Mouse (Mus musculus): ENCODE measurements around the gene Fam90a1a.
A peak's percentile ranks its signal among the peaks of the same experiment; 100 is the strongest.
"Not testable (repeated sequence)": the region's sequence is repeated elsewhere in the genome, so short reads cannot be mapped to it uniquely, and the experiment has no call there.

The Fam90a1a gene

DNA sequence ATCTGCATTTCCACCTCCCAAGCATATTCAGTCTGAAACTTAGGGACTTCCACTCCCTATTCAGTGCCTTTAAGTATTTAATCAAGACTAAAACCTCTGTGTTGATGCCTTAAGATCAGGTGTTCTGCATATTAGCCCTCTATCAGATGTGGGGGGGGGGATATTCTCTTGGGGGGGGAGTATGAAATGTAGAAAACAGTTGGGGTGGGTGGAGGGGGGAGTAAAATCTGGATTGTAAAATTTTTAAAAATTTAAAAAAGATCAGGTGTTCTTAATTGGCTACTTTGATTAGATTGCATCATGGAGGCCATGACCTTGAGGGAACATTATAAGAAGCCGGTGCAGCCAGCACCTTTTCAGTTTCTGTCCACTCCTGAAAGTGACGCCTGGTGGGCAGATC is at the start of gene Fam90a1a:
Gene Fam90a1a, plus strand, starts transcription at position 301 of the 400 bp plus-strand sequence.
- DNase-seq, result peak; percentile 42

DNA sequence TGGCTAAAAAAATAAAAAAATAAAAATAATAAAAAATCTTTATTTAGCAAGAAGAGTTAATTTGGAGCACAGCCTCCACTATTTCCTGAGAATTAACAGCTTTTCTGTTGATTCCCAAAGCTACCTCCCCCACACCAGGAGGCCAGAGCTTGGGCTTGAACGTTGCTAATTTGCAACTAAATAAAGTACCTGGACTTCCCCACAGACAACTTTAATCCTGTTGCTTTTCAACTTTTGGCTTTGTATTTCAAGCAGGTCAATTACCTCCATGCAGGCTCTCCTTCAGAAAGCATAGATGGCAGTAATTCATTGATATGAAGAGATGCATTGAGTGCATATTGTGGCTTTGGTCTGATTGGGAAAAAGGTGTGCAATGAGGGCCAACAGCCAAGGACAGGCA is 46.6 kb upstream of the Fam90a1a start:
- no peak for DNase-seq

DNA sequence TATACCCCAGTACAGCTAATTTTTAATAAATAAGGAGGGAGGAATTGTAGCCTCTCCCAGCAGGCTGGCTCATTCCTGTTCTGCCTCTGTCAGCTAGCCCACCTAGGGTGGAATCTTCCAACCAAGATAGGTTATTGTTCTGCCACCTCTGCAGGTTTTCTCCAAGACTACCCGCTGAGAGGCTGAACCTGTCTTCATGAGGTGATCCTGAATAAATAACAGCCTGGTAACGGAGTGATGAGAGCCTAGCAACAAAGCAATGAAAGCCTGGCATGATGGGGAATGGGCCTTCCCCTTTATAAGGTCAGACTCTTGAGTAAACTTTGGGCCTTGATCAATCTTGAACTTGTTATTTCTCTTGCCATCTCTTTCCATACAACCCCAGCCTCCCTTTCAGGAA is 46.0 kb upstream of the Fam90a1a start:
- no peak for DNase-seq

- no peak for DNase-seq
These were observed 42.9 kb upstream of the Fam90a1a start for GRCm38 (mm10) chr8:21915625-21916024.

DNA sequence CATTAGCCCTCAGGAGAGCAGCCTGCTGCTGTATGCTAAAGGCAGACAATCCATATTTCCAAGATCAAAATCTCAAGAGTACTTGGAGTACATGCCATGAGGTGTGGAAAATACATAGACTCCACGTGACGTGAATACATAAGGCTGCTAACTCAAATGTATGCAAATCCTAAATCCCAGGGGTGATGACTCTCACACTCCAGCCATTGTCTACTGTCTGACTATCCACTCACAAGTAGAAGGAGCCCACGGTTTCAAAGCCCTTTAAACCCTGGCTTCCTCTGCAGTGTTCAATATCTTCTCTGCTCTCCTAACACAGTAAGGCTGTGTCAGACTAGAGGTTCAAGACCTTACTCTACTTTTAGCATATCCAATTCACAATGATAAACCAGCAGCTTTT is 27.8 kb upstream of the Fam90a1a start:
- DNase-seq, result not testable (repeated sequence)

DNA sequence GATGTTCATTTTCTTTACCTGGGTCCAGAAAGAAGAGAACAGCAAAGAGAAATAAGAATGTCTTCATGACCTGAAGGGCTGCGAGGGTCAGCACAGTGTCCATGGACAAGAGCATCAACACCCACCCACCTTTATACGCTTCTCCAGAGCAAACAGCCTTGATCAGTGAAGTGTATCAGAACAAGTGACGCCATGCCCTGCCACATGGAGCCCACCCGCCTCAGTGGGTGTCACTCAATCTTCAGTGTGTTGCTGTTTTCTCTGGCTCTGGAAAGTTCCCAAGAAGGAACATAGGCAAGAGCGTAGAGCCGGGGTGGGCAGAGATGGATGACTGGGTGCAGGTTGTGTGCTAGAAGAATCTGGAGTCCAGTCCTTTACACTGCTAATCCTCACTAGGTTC is 25.9 kb upstream of the Fam90a1a start, which contains the start of gene Defb15:
Gene Defb15, minus strand, starts transcription at position 101 of the 400 bp plus-strand sequence.
- DNase-seq, result no peak

DNA sequence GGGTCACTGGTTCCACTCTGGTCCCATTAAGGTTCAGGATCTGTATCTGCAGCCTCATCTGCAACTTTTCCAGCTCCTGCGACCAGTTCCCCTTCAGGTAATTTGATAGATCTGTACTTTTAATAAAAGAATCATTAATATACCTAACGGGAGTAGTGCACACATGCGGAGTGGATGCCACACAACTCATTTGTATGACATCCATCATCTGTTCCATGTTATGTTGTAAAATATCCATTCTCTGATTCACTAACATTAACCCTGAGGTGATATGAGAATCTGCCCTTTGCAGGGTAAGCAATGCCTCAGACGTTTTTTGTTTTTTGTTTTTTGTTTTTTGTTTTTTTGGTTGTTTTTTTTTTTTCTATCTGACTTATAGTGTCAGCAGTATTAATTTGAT is 20.5 kb upstream of the Fam90a1a start, which contains the start of gene Defb35:
Gene Defb35, plus strand, starts transcription at position 301 of the 400 bp plus-strand sequence.
- DNase-seq, result not testable (repeated sequence)

GRCm38 (mm10) chr8:21946462-21946861 is 12.1 kb upstream of the Fam90a1a start, which contains the start of gene Defb13:
Defb13 (plus strand) TSS chr8:21946762.
- no peak for DNase-seq

DNA sequence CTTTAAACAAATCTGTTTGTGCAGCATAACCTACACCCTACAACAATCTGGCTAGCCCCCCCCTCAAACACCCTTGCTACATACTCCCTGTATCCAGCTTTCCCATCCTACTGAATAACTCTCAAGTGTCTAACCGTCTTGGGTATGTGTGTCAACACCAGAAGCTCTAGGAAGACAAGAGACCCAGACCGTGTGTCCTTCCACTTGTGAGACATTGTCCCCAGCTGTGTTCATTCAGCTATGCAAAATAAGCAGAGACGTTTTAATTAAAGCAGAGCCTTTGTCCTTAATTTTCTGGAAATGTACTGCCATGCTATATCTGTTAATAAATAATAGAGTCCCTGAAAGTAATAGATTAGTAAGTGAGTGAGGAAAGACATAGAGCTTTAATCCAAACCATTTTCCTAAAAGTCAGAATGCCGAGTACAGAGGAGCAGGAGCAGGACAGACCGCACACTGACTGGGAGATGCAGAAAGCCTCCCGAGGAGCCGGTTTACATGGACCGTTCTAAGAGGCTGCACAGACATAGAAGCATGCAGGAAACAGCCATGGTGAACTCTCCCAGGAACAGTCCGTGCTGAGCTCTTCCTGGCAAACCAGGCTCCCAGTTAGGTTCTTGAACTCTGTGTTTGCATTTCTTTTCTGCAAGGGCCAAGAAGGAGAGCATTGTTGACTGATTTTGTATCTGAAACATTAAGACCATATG is 11.1 kb upstream of the Fam90a1a start:
- DNase-seq, result peak; percentile 63

DNA sequence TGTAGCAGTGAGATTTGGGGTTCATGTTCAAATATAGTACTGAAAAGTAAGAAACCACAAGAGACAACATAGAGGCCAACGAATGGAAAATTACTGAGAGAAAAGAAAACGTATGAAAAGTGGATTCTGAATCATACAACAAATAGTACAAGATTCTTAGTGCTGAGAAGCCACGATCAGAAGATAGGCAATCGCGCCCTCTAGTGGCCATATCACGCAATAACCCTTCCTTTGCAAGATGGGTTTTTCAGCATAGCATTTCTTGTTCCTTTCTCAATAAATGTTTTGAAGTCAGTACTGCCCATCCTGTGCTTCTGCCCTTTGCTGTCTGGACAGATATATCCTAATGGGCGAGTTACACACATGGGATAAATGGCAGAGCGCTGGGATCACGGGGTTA is 3.2 kb upstream of the Fam90a1a start:
- peak; percentile 15 for DNase-seq

GRCm38 (mm10) chr8:21956336-21956735 is 2.2 kb upstream of the Fam90a1a start:
- DNase-seq, result peak; percentile 69

DNA sequence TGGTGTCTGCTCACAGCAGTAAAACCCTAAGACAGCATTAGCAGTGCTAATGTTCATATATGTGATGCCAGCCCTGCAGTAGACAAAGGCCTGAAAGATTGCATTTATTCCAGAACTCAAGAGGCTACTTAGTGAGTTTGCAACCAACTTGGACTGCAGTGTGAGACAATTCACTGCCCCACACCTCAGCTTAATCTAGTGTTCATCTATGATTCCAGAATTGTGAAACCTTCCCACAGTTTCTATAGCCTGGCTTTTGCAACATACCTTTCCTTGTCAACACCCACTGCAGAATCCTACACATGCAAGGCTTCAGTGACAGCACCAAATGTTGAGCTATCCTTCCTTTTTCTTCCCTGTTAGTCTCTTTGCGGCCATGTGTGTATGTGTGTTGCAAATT is 8.1 kb downstream of the Fam90a1a start:
- DNase-seq, result peak; percentile 13

- DNase-seq, result peak; percentile 71
These were observed 11.0 kb downstream of the Fam90a1a start, which contains the start of gene Ccdc70 for GRCm38 (mm10) chr8:21969475-21969874. Ccdc70 (plus strand) TSS chr8:21969775.

DNA sequence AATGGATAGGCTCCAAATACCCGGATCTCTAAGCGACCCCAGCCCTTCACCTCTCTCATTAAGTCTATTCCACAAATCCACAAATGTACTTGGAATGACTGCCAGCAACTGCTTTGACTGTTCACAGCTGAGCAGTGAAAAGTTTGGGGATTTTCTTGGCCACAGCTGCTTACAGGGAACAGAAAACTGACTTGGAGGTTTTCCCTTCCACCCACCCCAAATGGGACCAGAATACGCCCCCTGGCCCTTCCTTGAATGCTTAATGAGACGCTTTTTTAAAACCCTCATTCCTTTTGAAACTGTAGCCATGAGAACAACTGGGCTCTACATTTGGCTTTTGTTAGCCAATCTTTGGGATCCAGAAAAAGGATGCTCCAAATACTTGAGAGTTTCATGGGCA is 19.7 kb downstream of the Fam90a1a start:
- no peak for DNase-seq

DNA sequence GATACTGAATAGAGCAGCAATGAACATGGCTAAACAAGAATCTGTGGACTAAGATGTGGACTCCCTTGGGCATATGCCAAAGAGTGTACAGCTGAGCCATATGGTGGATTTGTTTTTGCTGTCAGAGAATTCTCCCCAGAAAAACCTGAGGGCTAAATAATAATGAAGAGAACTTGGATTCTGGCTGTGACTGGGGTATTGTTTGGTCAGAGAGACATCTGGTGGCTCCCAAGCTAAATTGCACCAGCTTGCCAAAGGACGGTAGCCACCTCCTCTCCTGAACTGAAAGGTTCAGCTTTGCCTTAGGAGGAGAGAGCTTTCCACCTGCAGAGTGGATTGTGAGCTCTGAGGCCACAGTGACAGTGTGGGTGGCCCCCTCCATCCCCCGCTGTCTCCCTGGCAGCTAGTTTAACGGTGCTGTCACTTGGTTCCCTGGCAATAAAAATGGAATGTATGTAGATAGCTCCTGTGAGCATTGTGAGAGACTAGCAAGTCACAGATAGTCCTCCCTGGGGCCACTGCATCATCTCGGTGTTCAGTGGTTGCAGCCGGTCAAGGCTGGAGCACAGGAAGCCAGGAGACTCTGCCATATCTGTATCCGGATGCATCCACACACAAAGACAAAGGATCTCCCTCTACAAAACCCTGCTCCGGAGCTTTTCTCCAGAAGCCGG is 23.3 kb downstream of the Fam90a1a start:
- no peak for DNase-seq

DNA sequence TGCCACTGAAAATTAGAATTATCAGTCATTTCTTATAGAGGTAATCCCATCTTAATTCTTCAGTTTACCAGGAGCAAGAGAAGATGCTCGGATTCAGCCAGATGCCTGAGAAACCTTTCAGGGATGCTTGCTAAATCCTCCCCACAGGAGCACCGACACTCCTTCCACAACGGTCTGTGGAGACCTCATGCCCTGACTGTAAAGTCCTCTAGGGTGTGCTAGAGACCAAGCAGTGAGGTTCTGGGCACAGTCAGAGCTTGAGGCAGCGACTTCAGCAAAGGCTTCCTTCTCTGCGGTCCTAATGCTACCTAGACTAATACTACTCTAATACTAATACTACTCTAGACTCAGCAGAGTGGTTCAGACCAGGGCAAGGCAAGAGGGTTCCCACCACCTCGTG is 33.7 kb downstream of the Fam90a1a start:
- peak; percentile 76 for DNase-seq

GRCm38 (mm10) chr8:21995181-21995580 is 36.7 kb downstream of the Fam90a1a start:
- no peak for DNase-seq

DNA sequence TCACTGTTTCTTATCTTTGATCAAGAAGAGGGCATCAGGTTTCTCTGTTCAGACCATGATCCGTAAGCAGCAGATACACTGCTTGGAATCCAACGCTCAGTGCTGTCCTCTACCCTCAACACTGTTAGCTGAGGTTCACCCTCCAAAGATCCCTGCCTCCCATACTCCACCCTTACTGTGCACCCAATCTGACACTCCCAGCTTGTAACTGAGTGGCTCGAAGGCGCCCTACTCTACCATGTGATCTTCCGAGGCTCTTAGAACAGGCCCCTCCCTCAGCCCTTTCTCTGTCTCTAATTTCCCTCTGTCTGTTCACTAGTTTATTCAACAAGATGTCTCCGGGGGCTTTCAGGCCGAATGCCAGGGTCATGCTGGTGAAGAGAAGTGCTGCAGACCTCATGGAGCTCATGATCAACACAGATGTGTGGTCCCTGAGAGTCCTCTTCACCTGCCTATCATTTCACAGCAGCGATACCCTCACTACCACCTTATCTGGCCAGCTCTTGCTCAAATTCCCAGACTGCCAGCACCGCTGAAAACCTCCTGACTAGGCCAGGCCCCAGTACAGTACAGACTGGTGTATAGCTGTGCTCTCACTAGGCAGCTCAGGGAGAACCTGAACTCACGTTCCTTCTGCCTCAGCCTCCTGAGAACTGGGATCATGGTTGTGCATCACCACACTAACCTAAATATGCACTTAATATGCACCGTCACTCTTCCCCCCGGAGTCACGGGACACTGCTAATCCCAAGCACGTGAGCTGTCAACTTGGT is 46.4 kb downstream of the Fam90a1a start:
- no peak for DNase-seq

GRCm38 (mm10) chr8:22006423-22006822 is 47.9 kb downstream of the Fam90a1a start:
- no peak for DNase-seq

- no peak for DNase-seq
These were observed 50.9 kb downstream of the Fam90a1a start for GRCm38 (mm10) chr8:22009403-22009802.

GRCm38 (mm10) chr8:22013034-22013707 is 54.7 kb downstream of the Fam90a1a start:
- DNase-seq, result no peak

Data from heart, adult 11 months (tissue).